Mouse (Mus musculus): Measurements from ENCODE around the gene Spata31d1d. TPM values are rescaled to one million over a fixed set of nuclear protein-coding genes. Genes with fewer than 3 reads are reported as not detected.
A peak's percentile ranks its signal among the peaks of the same experiment; 100 is the strongest.

Spata31d1d gene
- polyA plus RNA-seq, 1 experiment from 2014 or later = not detected

- H3K9ac ChIP-seq (ENCODE audit: low read depth, low read length) = no peak overlapping the region
- peaks cover 50% of the 10 kb centered on the region for H3K4me1 ChIP-seq (ENCODE audit: control insufficient read depth, insufficient read depth, low read length)
- WGBS = 58% methylated on average over 11 of the region's 11 CpGs
- peak overlapping the region; percentile 73 for H3K27ac ChIP-seq (ENCODE audit: low read length)
- 0 out of 2 replicates have a peak overlapping the region, but pooled peaks have one; percentile 11 for H3K4me3 ChIP-seq (ENCODE audit: low read length)
- peaks cover 3% of the 10 kb centered on the region; the same call in 1 of the 2 replicates for H3K36me3 ChIP-seq (ENCODE audit: control insufficient read depth, insufficient read depth, low read length)
- H3K4me2 ChIP-seq (ENCODE audit: low read depth, low read length) = peak overlapping the region; percentile 67
- 0 out of 2 replicates have a peak, but pooled peaks have one; percentile 22 for ATAC-seq
- H3K27me3 ChIP-seq (replicated peaks; ENCODE audit: control insufficient read depth, insufficient read depth, low read length) = no peaks in the 10 kb centered on the region
- no peaks in the 10 kb centered on the region for H3K9me3 ChIP-seq (ENCODE audit: control insufficient read depth, low read length)
Observed at GRCm38 (mm10) chr13:59766786-59767515, 35.4 kb upstream of the Spata31d1d start.

GRCm38 (mm10) chr13:59762791-59763190 lies 31.2 kb upstream of the Spata31d1d start:
- no peak overlapping the region for H3K4me3 ChIP-seq (ENCODE audit: low read length)

GRCm38 (mm10) chr13:59756906-59757305 lies 25.4 kb upstream of the Spata31d1d start:
- Histone ChIP-seq H3K4me2 (ENCODE audit: low read depth, low read length) (no peak overlapping the region), H3K4me1 (ENCODE audit: control insufficient read depth, insufficient read depth, low read length) (no peaks in the 10 kb centered on the region), H3K27ac (ENCODE audit: low read length) (no peak overlapping the region), H3K27me3 (replicated peaks; ENCODE audit: control insufficient read depth, insufficient read depth, low read length) (no peaks in the 10 kb centered on the region), H3K9me3 (ENCODE audit: control insufficient read depth, low read length) (no peaks in the 10 kb centered on the region), H3K9ac (ENCODE audit: low read depth, low read length) (no peak overlapping the region), H3K4me3 (ENCODE audit: low read length) (no peak overlapping the region), H3K36me3 (ENCODE audit: control insufficient read depth, insufficient read depth, low read length) (0 out of 2 replicates have a peak, but pooled peaks cover 10% of the 10 kb centered on the region)
- no peak for ATAC-seq
- 91% methylated on average over 7 of the region's 7 CpGs for WGBS

More at GRCm38 (mm10) chr13:59762791-59763190, 31.2 kb upstream of the Spata31d1d start:
- peaks cover 24% of the 10 kb centered on the region for H3K4me1 ChIP-seq (ENCODE audit: control insufficient read depth, insufficient read depth, low read length)
- H3K9ac ChIP-seq (ENCODE audit: low read depth, low read length) = no peak overlapping the region
- no peaks in the 10 kb centered on the region for H3K27me3 ChIP-seq (replicated peaks; ENCODE audit: control insufficient read depth, insufficient read depth, low read length)
- H3K9me3 ChIP-seq (ENCODE audit: control insufficient read depth, low read length) = no peaks in the 10 kb centered on the region
- 90% methylated on average over 7 of the region's 7 CpGs for WGBS
- H3K4me2 ChIP-seq (ENCODE audit: low read depth, low read length) = no peak overlapping the region
- ATAC-seq = no peak
- peaks cover 5% of the 10 kb centered on the region; the same call in 1 of the 2 replicates for H3K36me3 ChIP-seq (ENCODE audit: control insufficient read depth, insufficient read depth, low read length)
- no peak overlapping the region for H3K27ac ChIP-seq (ENCODE audit: low read length)

- Histone ChIP-seq H3K27me3 (replicated peaks; ENCODE audit: control insufficient read depth, insufficient read depth, low read length) (no peaks in the 10 kb centered on the region), H3K36me3 (ENCODE audit: control insufficient read depth, insufficient read depth, low read length) (0 out of 2 replicates have a peak, but pooled peaks cover 5% of the 10 kb centered on the region), H3K4me3 (ENCODE audit: low read length) (no peak overlapping the region), H3K4me1 (ENCODE audit: control insufficient read depth, insufficient read depth, low read length) (no peaks in the 10 kb centered on the region), H3K4me2 (ENCODE audit: low read depth, low read length) (no peak overlapping the region), H3K27ac (ENCODE audit: low read length) (no peak overlapping the region), H3K9ac (ENCODE audit: low read depth, low read length) (no peak overlapping the region), H3K9me3 (ENCODE audit: control insufficient read depth, low read length) (no peaks in the 10 kb centered on the region)
- ATAC-seq = no peak
- 68% methylated on average over 12 of the region's 12 CpGs for WGBS
Observed at GRCm38 (mm10) chr13:59750310-59750709, 18.8 kb upstream of the Spata31d1d start.

- no peak for ATAC-seq
- Histone ChIP-seq H3K27ac (ENCODE audit: low read length) (no peak within 1 kb of the TSS), H3K4me2 (ENCODE audit: low read depth, low read length) (no peak within 1 kb of the TSS), H3K9ac (ENCODE audit: low read depth, low read length) (no peak within 1 kb of the TSS), H3K4me1 (ENCODE audit: control insufficient read depth, insufficient read depth, low read length) (no peaks in the 10 kb centered on the region), H3K27me3 (replicated peaks; ENCODE audit: control insufficient read depth, insufficient read depth, low read length) (no peaks in the 10 kb centered on the region), H3K4me3 (ENCODE audit: low read length) (no peak within 1 kb of the TSS), H3K9me3 (ENCODE audit: control insufficient read depth, low read length) (no peaks in the 10 kb centered on the region), H3K36me3 (ENCODE audit: control insufficient read depth, insufficient read depth, low read length) (no peaks in the 10 kb centered on the region)
- WGBS = 77% methylated on average over 9 of the region's 9 CpGs
Observed at GRCm38 (mm10) chr13:59746711-59747110, 15.2 kb upstream of the Spata31d1d start, which contains the start of gene 1700014D04Rik. 1700014D04Rik (minus strand) TSS chr13:59746752.

- ATAC-seq = no peak
- 67% methylated on average over 6 of the region's 6 CpGs for WGBS
Observed at GRCm38 (mm10) chr13:59746164-59746563, 14.6 kb upstream of the Spata31d1d start.

GRCm38 (mm10) chr13:59745462-59745861 lies 13.9 kb upstream of the Spata31d1d start:
- Histone ChIP-seq H3K9me3 (ENCODE audit: control insufficient read depth, low read length) (no peaks in the 10 kb centered on the region), H3K9ac (ENCODE audit: low read depth, low read length) (no peak overlapping the region), H3K27ac (ENCODE audit: low read length) (no peak overlapping the region), H3K4me1 (ENCODE audit: control insufficient read depth, insufficient read depth, low read length) (no peaks in the 10 kb centered on the region), H3K36me3 (ENCODE audit: control insufficient read depth, insufficient read depth, low read length) (no peaks in the 10 kb centered on the region), H3K4me2 (ENCODE audit: low read depth, low read length) (no peak overlapping the region), H3K4me3 (ENCODE audit: low read length) (no peak overlapping the region), H3K27me3 (replicated peaks; ENCODE audit: control insufficient read depth, insufficient read depth, low read length) (no peaks in the 10 kb centered on the region)
- ATAC-seq = no peak
- WGBS = 79% methylated on average over 6 of the region's 6 CpGs

More at GRCm38 (mm10) chr13:59746164-59746563, 14.6 kb upstream of the Spata31d1d start:
- Histone ChIP-seq H3K9me3 (ENCODE audit: control insufficient read depth, low read length) (no peaks in the 10 kb centered on the region), H3K4me1 (ENCODE audit: control insufficient read depth, insufficient read depth, low read length) (no peaks in the 10 kb centered on the region), H3K9ac (ENCODE audit: low read depth, low read length) (no peak overlapping the region), H3K27ac (ENCODE audit: low read length) (no peak overlapping the region), H3K4me3 (ENCODE audit: low read length) (no peak overlapping the region), H3K4me2 (ENCODE audit: low read depth, low read length) (no peak overlapping the region), H3K36me3 (ENCODE audit: control insufficient read depth, insufficient read depth, low read length) (no peaks in the 10 kb centered on the region), H3K27me3 (replicated peaks; ENCODE audit: control insufficient read depth, insufficient read depth, low read length) (no peaks in the 10 kb centered on the region)

GRCm38 (mm10) chr13:59741697-59742096 lies 10.1 kb upstream of the Spata31d1d start:
- Histone ChIP-seq H3K9ac (ENCODE audit: low read depth, low read length) (no peak overlapping the region), H3K9me3 (ENCODE audit: control insufficient read depth, low read length) (no peaks in the 10 kb centered on the region), H3K27ac (ENCODE audit: low read length) (no peak overlapping the region), H3K27me3 (replicated peaks; ENCODE audit: control insufficient read depth, insufficient read depth, low read length) (no peaks in the 10 kb centered on the region), H3K4me3 (ENCODE audit: low read length) (no peak overlapping the region), H3K36me3 (ENCODE audit: control insufficient read depth, insufficient read depth, low read length) (no peaks in the 10 kb centered on the region), H3K4me2 (ENCODE audit: low read depth, low read length) (no peak overlapping the region), H3K4me1 (ENCODE audit: control insufficient read depth, insufficient read depth, low read length) (no peaks in the 10 kb centered on the region)
- WGBS = 65% methylated on average over 10 of the region's 10 CpGs
- ATAC-seq = no peak

- Histone ChIP-seq H3K27me3 (replicated peaks; ENCODE audit: control insufficient read depth, insufficient read depth, low read length) (no peaks in the 10 kb centered on the region), H3K27ac (ENCODE audit: low read length) (no peak overlapping the region), H3K9ac (ENCODE audit: low read depth, low read length) (no peak overlapping the region), H3K4me2 (ENCODE audit: low read depth, low read length) (no peak overlapping the region), H3K9me3 (ENCODE audit: control insufficient read depth, low read length) (no peaks in the 10 kb centered on the region), H3K4me1 (ENCODE audit: control insufficient read depth, insufficient read depth, low read length) (no peaks in the 10 kb centered on the region), H3K36me3 (ENCODE audit: control insufficient read depth, insufficient read depth, low read length) (no peaks in the 10 kb centered on the region), H3K4me3 (ENCODE audit: low read length) (no peak overlapping the region)
- no peak for ATAC-seq
- WGBS = 85% methylated on average over 11 of the region's 11 CpGs
Observed at GRCm38 (mm10) chr13:59741096-59741495, 9.5 kb upstream of the Spata31d1d start.

Measured in intestine, embryonic 16.5 days (tissue).